Mouse (Mus musculus) thymus, postnatal 14 days (tissue): ENCODE results near the gene Axin1.
"Not testable (repeated sequence)": the region's sequence is repeated elsewhere in the genome, so short reads cannot be mapped to it uniquely, and the experiment has no call there.

Source experiments
- DNase-seq: peaks from one replicate; pipeline ENCODE4 v3.0.0; 2021

The Axin1 gene

GRCm38 (mm10) chr17:26138239-26138836 is at the start of gene Axin1:
TSS of gene Axin1 (plus strand) at chr17:26138688.
- peak; percentile 98 for DNase-seq

GRCm38 (mm10) chr17:26089905-26090632 is 48.4 kb upstream of the Axin1 start, which contains the start of gene Decr2:
TSS of gene Decr2 (minus strand) at chr17:26090337.
- DNase-seq: peak; percentile 87

GRCm38 (mm10) chr17:26094531-26095110 is 43.9 kb upstream of the Axin1 start:
- DNase-seq: no peak

GRCm38 (mm10) chr17:26095121-26095740 is 43.3 kb upstream of the Axin1 start, which contains the start of gene Nme4:
TSS of gene Nme4 (minus strand) at chr17:26095602.
- DNase-seq: peak; percentile 69

GRCm38 (mm10) chr17:26098461-26098860 is 40.0 kb upstream of the Axin1 start:
- no peak for DNase-seq

- DNase-seq: peak; percentile 32
These were observed 39.2 kb upstream of the Axin1 start for GRCm38 (mm10) chr17:26099316-26099715.

GRCm38 (mm10) chr17:26100166-26100565 is 38.3 kb upstream of the Axin1 start:
- no peak for DNase-seq

- no peak for DNase-seq
These were observed 37.0 kb upstream of the Axin1 start for GRCm38 (mm10) chr17:26101478-26101877.

- no peak for DNase-seq
These were observed 32.9 kb upstream of the Axin1 start for GRCm38 (mm10) chr17:26105619-26106018.

GRCm38 (mm10) chr17:26110156-26110555 is 28.3 kb upstream of the Axin1 start:
- no peak for DNase-seq

GRCm38 (mm10) chr17:26111024-26111423 is 27.5 kb upstream of the Axin1 start:
- DNase-seq: no peak

- DNase-seq: no peak
These were observed 26.8 kb upstream of the Axin1 start for GRCm38 (mm10) chr17:26111722-26112121.

- DNase-seq: no peak
These were observed 25.7 kb upstream of the Axin1 start for GRCm38 (mm10) chr17:26112751-26113150.

GRCm38 (mm10) chr17:26113181-26113948 is 25.1 kb upstream of the Axin1 start, which contains the start of gene Tmem8:
TSS of gene Tmem8 (plus strand) at chr17:26113299.
- DNase-seq: peak; percentile 83

- no peak for DNase-seq
These were observed 24.4 kb upstream of the Axin1 start for GRCm38 (mm10) chr17:26114061-26114460.

- DNase-seq: not testable (repeated sequence)
These were observed 24.0 kb upstream of the Axin1 start for GRCm38 (mm10) chr17:26114461-26114860.

GRCm38 (mm10) chr17:26115205-26115898 is 23.1 kb upstream of the Axin1 start:
- no peak for DNase-seq

- DNase-seq: no peak
These were observed 22.5 kb upstream of the Axin1 start for GRCm38 (mm10) chr17:26115956-26116487.

- no peak for DNase-seq
These were observed 21.8 kb upstream of the Axin1 start for GRCm38 (mm10) chr17:26116503-26117258.

- peak; percentile 78 for DNase-seq
These were observed 18.4 kb upstream of the Axin1 start for GRCm38 (mm10) chr17:26119766-26120710.
